In genomic region chr6:38552636-38553000, GRCm38 (mm10) we compare ENCODE assay signal across 8 mouse cellular contexts. TPM values are rescaled to one million over a fixed set of nuclear protein-coding genes. Genes with fewer than 3 reads are reported as not detected.
A peak's percentile ranks its signal among the peaks of the same experiment; 100 is the strongest.
DNase-seq lines count a peak whose midpoint lies in the region; ATAC-seq and TF ChIP-seq lines count a peak whose summit lies in the region.

No protein-coding gene starts in this region.

- no peak for TF ChIP-seq CTCF in gastrocnemius, adult 2 months (IDR thresholded peaks at IDR 0.05)

- no peak for ATAC-seq in neural tube, embryonic 11.5 days (ENCODE audit: insufficient read depth, low FRiP score, low TSS enrichment)
- no peak for ATAC-seq in limb, embryonic 15.5 days (ENCODE audit: insufficient number of reproducible peaks, low FRiP score, low TSS enrichment, low read depth)
- no peak for ATAC-seq in stomach, embryonic 16.5 days (ENCODE audit: insufficient read depth, low FRiP score)

- DNase-seq in gastrocnemius, adult 2 months, result no peak
- DNase-seq in gastrocnemius, adult 8-10 months (ENCODE audit: low spot score in 2 of 2), result no peak
- DNase-seq in neural tube, embryonic 11.5 days (ENCODE audit: low spot score), result no peak
- DNase-seq in neural tube, embryonic 10.5 days (ENCODE audit: extremely low spot score, low spot score), result no peak
- DNase-seq in embryo, embryonic 11 days, result no peak
- DNase-seq in spleen, adult 18-20 months, result no peak

- H3K9me3 ChIP-seq in neural tube, embryonic 11.5 days (ENCODE audit: control insufficient read depth, low read length), result no peaks in the 10 kb centered on the region
- no peaks in the 10 kb centered on the region for H3K9me3 ChIP-seq in limb, embryonic 15.5 days
- no peaks in the 10 kb centered on the region for H3K9me3 ChIP-seq in stomach, embryonic 16.5 days (replicated peaks; ENCODE audit: control insufficient read depth, low read length)

- H3K27me3 ChIP-seq in neural tube, embryonic 11.5 days (ENCODE audit: control insufficient read depth, insufficient read depth, low read length), result no peaks in the 10 kb centered on the region
- H3K27me3 ChIP-seq in limb, embryonic 15.5 days, result no peaks in the 10 kb centered on the region
- H3K27me3 ChIP-seq in stomach, embryonic 16.5 days (ENCODE audit: control insufficient read depth, insufficient read depth, low read length), result no peaks in the 10 kb centered on the region

- H3K4me1 ChIP-seq in neural tube, embryonic 11.5 days (ENCODE audit: control insufficient read depth, insufficient read depth, low read length), result no peaks in the 10 kb centered on the region
- H3K4me1 ChIP-seq in limb, embryonic 15.5 days, result peaks cover 11% of the 10 kb centered on the region
- peaks cover 10% of the 10 kb centered on the region for H3K4me1 ChIP-seq in stomach, embryonic 16.5 days (ENCODE audit: control insufficient read depth, insufficient read depth, low read length)

- peak overlapping the region; percentile 100 for H3K27ac ChIP-seq in gastrocnemius, adult 2 months
- no peak overlapping the region for H3K27ac ChIP-seq in neural tube, embryonic 11.5 days (ENCODE audit: low read depth, low read length)
- H3K27ac ChIP-seq in limb, embryonic 15.5 days, result peak overlapping the region; percentile 99; the same call in 1 of the 2 replicates
- H3K27ac ChIP-seq in stomach, embryonic 16.5 days (ENCODE audit: low read length), result no peak overlapping the region

- H3K4me3 ChIP-seq in gastrocnemius, adult 2 months, result peak overlapping the region; percentile 82
- H3K4me3 ChIP-seq in neural tube, embryonic 11.5 days (ENCODE audit: low read depth, low read length), result peak overlapping the region; percentile 78
- H3K4me3 ChIP-seq in limb, embryonic 15.5 days, result peak overlapping the region; percentile 68
- H3K4me3 ChIP-seq in stomach, embryonic 16.5 days (replicated peaks; ENCODE audit: low read length), result peak overlapping the region; percentile 82

- intact Hi-C loops in gastrocnemius, adult 2 months (cut with DNase I), result no loop called here

- no peaks in the 10 kb centered on the region; the same call in 1 of the 2 replicates for H3K36me3 ChIP-seq in neural tube, embryonic 11.5 days (ENCODE audit: control insufficient read depth, insufficient read depth, low read length)
- 0 out of 2 replicates have a peak, but pooled peaks cover 4% of the 10 kb centered on the region for H3K36me3 ChIP-seq in limb, embryonic 15.5 days
- H3K36me3 ChIP-seq in stomach, embryonic 16.5 days (ENCODE audit: control insufficient read depth, insufficient read depth, low read length), result no peaks in the 10 kb centered on the region

- WGBS in neural tube, embryonic 11.5 days, result 27% methylated on average over 5 of the region's 5 CpGs
- WGBS in limb, embryonic 15.5 days, result 15% methylated on average over 5 of the region's 5 CpGs
- WGBS in stomach, embryonic 16.5 days, result 12% methylated on average over 5 of the region's 5 CpGs

- H3K9ac ChIP-seq in neural tube, embryonic 11.5 days (ENCODE audit: low read length), result no peak overlapping the region
- H3K9ac ChIP-seq in limb, embryonic 15.5 days, result no peak overlapping the region
- H3K9ac ChIP-seq in stomach, embryonic 16.5 days (ENCODE audit: low read length), result no peak overlapping the region

- H3K4me2 ChIP-seq in neural tube, embryonic 11.5 days (ENCODE audit: low read depth), result peak overlapping the region; percentile 51
- peak overlapping the region; percentile 37 for H3K4me2 ChIP-seq in limb, embryonic 15.5 days
- peak overlapping the region; percentile 59 for H3K4me2 ChIP-seq in stomach, embryonic 16.5 days (ENCODE audit: low read depth, low read length)

RNA-seq across cellular contexts. Expression of gene Luc7l2, which starts 1.5 kb away (rescaled TPM):
- 100 to 1,000 TPM; 128 to 134 TPM for total RNA-seq in gastrocnemius, adult 2 months (2021)
- 100 to 1,000 TPM in 2 of 4 experiments, 10 to 100 TPM in 2; 85.1 to 106 (median 96.3) TPM for total RNA-seq in gastrocnemius, adult 8-10 months (2022)
- 32.7 and 35.6 TPM in 2 replicates for polyA plus RNA-seq in neural tube, embryonic 11.5 days (2014; fragmentation: Nextera tagmentation; extraction: Ambion mirVana)
- polyA plus RNA-seq in limb, embryonic 15.5 days (2015; fragmentation: Nextera tagmentation; extraction: Ambion mirVana), result 36.1 and 41.9 TPM in 2 replicates
- 32.9 and 37.7 TPM in 2 replicates for polyA plus RNA-seq in stomach, embryonic 16.5 days (2015; fragmentation: Nextera tagmentation; extraction: Ambion mirVana)

RNA-seq across cellular contexts. Expression of gene Fmc1, which starts 19.3 kb away (rescaled TPM):
- 100 to 1,000 TPM; 128 to 218 TPM for total RNA-seq in gastrocnemius, adult 2 months (2021)
- total RNA-seq in gastrocnemius, adult 8-10 months (2022), result 100 to 1,000 TPM; 140 to 186 (median 166) TPM
- polyA plus RNA-seq in neural tube, embryonic 11.5 days (2014; fragmentation: Nextera tagmentation; extraction: Ambion mirVana), result 106 and 122 TPM in 2 replicates
- polyA plus RNA-seq in limb, embryonic 15.5 days (2015; fragmentation: Nextera tagmentation; extraction: Ambion mirVana), result 79.5 and 86.9 TPM in 2 replicates
- polyA plus RNA-seq in stomach, embryonic 16.5 days (2015; fragmentation: Nextera tagmentation; extraction: Ambion mirVana), result 138 and 140 TPM in 2 replicates

Comparison
In these comparisons a context has a peak if more than half of its experiments do, and no peak if none do; other contexts are left out.
1. H3K27ac ChIP-seq: peak in gastrocnemius, adult 2 months (single experiment) and limb, embryonic 15.5 days (single experiment); none in neural tube, embryonic 11.5 days (single experiment) and stomach, embryonic 16.5 days (single experiment).
2. Peak in every context shown above with its lines, with median percentiles within 50 percentile points of each other: H3K4me3 ChIP-seq and H3K4me2 ChIP-seq.